Mouse (Mus musculus) spleen, postnatal 14 days (tissue): Measurements from ENCODE around the gene Gm49393.

Experiments used
- DNase-seq, 2 experiments: peaks; one replicate each; pipeline ENCODE4 v3.0.0; 2021 to 2022; ENCODE audit warnings: low spot score in 2 of 2

Gm49393 gene

GRCm38 (mm10) chr13:60809690-60810089, 125.7 kb downstream of the Gm49393 start:
- no peak for DNase-seq
